Mouse (Mus musculus) erythroblast, embryonic 14.5 days (primary cell): ENCODE measurements around the gene Dab1. TPM values are rescaled to one million over a fixed set of nuclear protein-coding genes. Genes with fewer than 3 reads are reported as not detected.

Source experiments
- H3K27me3 ChIP-seq: 2 replicates; pipeline ENCODE4 v1.6.1; 2012; ENCODE audit warnings: inconsistent platforms; ENCODE audit not compliant: control insufficient read depth
- H3K36me3 ChIP-seq: 2 replicates; pipeline ENCODE4 v1.6.1; 2012; ENCODE audit warnings: mild to moderate bottlenecking, inconsistent platforms; ENCODE audit not compliant: control insufficient read depth
- H3K4me1 ChIP-seq: 2 replicates; pipeline ENCODE4 v1.6.1; 2012; ENCODE audit warnings: inconsistent platforms; ENCODE audit not compliant: control insufficient read depth
- H3K4me3 ChIP-seq: replicated peaks from 2 replicates; pipeline ENCODE3; 2012; ENCODE audit warnings: moderate library complexity, mild to moderate bottlenecking, inconsistent platforms
- H3K9me3 ChIP-seq: 2 replicates; pipeline ENCODE4 v1.6.1; 2012; ENCODE audit warnings: low read length, inconsistent platforms, mixed read lengths; ENCODE audit not compliant: control insufficient read depth
- GATA1 ChIP-seq: IDR thresholded peaks from 2 replicates; pipeline ENCODE4 v1.6.1; 2012; ENCODE audit warnings: low read length, inconsistent platforms, mixed read lengths
- TAL1 ChIP-seq: IDR thresholded peaks from 3 replicates; pipeline ENCODE4 v1.6.1; 2012; ENCODE audit warnings: low read length, inconsistent platforms, mixed read lengths
- polyA plus RNA-seq: library from polyadenylated mRNA; stranded (reverse); fragments of >175 nt; gene quantifications from 2 replicates; pipeline ENCODE4 v1.2.3, GENCODE M21; 2012

The Dab1 gene
- polyA plus RNA-seq, 1 experiment: not detected

DNA sequence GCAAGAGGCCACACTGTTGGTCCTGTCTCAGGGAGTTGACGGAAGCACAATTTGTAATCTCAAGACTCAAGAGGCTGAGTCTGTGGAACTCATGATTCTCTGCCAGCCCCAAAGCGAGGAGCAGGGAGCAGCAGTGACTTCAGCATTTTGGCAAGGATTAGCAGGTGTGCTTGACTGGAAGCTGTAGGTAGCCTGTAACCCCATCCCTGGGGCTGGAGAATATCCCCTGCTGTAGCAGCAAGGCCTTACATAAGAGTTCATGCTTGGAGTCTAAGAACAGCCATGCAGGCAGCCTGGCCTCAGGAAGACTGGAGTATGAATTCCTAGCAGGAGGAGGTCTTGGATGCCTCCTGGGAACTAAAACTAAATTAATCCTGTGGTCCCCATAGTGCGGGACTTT, 849.5 kb downstream of the Dab1 start:
- Histone ChIP-seq H3K27me3 (no peaks in the 10 kb centered on the region), H3K4me1 (no peaks in the 10 kb centered on the region), H3K36me3 (no peaks in the 10 kb centered on the region), H3K9me3 (peaks cover 8% of the 10 kb centered on the region), H3K4me3 (no peak overlapping the region)
- no peak for TF ChIP-seq GATA1
- no peak for TF ChIP-seq TAL1

DNA sequence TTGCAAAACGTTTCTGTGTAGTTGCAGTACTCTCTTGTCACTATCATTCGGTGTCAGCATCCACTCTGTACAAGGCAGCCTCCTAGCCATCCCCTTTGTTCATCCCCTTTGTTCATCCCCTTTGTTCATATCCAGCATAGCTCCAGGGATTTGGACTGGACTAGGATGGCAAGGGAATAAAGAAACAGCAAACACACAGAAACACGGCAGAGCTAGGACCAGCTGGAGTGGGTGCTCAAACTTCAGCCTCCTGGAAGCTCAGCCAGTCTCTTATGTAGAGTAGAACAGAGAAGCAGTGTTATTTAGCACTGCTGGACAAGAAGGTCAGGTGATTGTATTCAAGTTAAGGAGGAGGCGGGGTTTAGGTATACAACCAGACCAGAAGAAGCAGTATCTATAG, 853.8 kb downstream of the Dab1 start:
- no peaks in the 10 kb centered on the region for H3K4me1 ChIP-seq
- peaks cover 11% of the 10 kb centered on the region for H3K9me3 ChIP-seq
- no peak for TF ChIP-seq GATA1
- TF ChIP-seq TAL1: no peak
- H3K4me3 ChIP-seq: no peak overlapping the region
- H3K36me3 ChIP-seq: no peaks in the 10 kb centered on the region
- H3K27me3 ChIP-seq: no peaks in the 10 kb centered on the region

DNA sequence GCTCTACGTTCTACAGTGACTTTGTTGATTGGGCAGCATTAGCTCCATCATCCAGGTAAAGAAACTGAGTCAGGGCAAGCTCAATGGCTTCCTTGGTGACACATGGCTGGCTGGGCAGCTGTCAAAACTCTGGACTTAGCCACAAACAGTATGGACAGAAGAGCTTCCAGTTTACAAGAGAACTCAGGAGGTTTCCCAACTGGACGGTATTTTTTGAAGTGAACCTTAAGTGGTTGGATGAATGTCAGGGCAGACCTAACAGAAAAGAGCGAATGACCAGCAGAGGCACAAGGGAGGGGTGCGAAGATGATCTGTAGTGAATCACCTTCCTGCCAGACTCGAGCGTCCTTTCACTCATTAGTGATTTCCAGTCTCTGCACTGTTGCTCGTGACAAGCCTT, 857.7 kb downstream of the Dab1 start:
- peaks cover 3% of the 10 kb centered on the region for H3K9me3 ChIP-seq
- no peaks in the 10 kb centered on the region for H3K4me1 ChIP-seq
- TF ChIP-seq GATA1 (no peak), TAL1 (no peak)
- no peaks in the 10 kb centered on the region for H3K27me3 ChIP-seq
- no peak overlapping the region for H3K4me3 ChIP-seq
- no peaks in the 10 kb centered on the region for H3K36me3 ChIP-seq

DNA sequence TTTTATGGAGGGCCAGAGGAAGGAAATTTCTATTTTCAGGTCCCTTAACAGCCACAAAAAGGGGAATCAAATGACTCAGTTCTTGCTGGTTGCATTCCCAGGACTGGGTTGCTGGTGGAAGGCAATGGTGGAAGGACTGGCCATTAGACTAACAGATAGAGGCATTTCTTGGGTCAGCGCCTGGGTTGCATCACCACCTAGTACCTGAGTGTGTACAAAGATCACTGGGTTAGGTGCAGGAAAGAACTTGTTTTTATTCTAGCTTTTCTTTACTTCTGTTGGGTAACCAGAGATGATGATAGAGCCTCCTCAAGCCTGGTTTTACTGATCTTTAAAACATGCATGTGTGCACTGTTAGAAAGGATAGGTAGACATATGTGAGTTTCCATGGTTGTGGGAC, 864.8 kb downstream of the Dab1 start:
- H3K4me3 ChIP-seq: no peak overlapping the region
- H3K27me3 ChIP-seq: no peaks in the 10 kb centered on the region
- H3K4me1 ChIP-seq: no peaks in the 10 kb centered on the region
- no peak for TF ChIP-seq TAL1
- TF ChIP-seq GATA1: no peak
- no peaks in the 10 kb centered on the region; the same call in 1 of the 2 replicates for H3K9me3 ChIP-seq
- H3K36me3 ChIP-seq: no peaks in the 10 kb centered on the region

DNA sequence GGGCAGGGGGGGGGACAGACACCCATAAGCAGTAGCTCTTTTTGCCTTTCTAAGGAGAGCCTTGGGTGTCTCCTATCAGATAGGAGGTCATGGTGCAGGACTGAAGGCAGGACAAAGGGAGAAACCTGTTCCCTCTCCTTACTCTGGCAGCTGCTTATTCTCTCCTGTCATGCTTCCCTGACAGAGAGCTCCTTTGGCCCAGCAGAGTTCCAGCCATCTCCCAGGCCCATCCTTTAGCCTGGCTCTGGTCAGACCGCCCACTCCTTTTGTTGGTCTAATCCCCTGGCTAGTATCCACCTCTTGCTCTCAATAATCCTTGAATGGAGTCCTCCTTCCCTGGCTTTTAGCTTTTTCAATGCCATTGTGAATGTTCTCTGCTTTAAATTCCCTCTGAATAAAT, 878.1 kb downstream of the Dab1 start:
- Histone ChIP-seq H3K27me3 (no peaks in the 10 kb centered on the region), H3K4me1 (no peaks in the 10 kb centered on the region), H3K36me3 (no peaks in the 10 kb centered on the region), H3K9me3 (0 out of 2 replicates have a peak, but pooled peaks cover 2% of the 10 kb centered on the region), H3K4me3 (no peak overlapping the region)
- TF ChIP-seq TAL1 (no peak), GATA1 (no peak)

DNA sequence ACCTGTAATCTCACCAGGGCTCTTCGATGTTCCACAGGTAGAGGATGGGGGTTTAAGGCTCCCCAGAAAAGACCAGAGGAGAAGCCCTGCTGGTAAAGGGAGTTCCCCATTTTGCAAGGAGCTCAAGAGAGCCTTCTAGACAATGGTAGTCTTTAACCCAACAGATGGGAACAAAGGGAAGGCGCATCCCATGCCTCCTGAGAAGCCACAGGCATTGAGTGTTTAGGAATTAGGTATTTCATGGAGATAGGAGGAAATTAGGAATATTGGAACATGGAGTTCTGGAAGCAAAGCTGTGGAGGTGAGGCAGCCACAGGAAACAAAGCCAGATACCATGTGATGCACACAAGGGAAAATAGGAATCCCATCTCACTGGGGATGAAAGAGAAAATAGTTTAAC, 881.0 kb downstream of the Dab1 start:
- Histone ChIP-seq H3K4me1 (no peaks in the 10 kb centered on the region), H3K36me3 (no peaks in the 10 kb centered on the region)
- TF ChIP-seq GATA1 (no peak), TAL1 (no peak)

DNA sequence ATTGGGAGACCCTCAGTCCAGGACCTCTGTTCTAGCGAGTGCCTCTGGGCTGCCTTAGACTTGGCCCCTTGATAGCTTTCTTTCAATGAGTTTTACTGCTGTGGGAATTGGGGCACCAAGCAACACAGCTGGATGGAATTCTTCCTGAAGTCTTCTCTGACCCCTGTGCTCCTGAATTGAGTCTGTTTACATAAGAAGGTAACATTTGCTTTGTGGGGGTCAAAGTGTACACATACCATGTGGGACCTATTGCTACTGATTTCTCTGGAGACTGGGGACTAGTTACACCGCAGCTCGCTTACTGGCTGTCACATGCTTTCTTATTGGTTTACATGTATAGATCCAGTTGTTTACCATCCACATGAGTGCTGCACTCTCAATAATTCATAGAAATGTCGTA, 881.5 kb downstream of the Dab1 start:
- Histone ChIP-seq H3K4me1 (no peaks in the 10 kb centered on the region), H3K36me3 (no peaks in the 10 kb centered on the region), H3K9me3 (no peaks in the 10 kb centered on the region), H3K27me3 (no peaks in the 10 kb centered on the region), H3K4me3 (no peak overlapping the region)
- TF ChIP-seq TAL1 (no peak), GATA1 (no peak)

More for the DNA sequence above, 881.0 kb downstream of the Dab1 start:
- Histone ChIP-seq H3K4me3 (no peak overlapping the region), H3K9me3 (0 out of 2 replicates have a peak, but pooled peaks cover 2% of the 10 kb centered on the region), H3K27me3 (no peaks in the 10 kb centered on the region)

DNA sequence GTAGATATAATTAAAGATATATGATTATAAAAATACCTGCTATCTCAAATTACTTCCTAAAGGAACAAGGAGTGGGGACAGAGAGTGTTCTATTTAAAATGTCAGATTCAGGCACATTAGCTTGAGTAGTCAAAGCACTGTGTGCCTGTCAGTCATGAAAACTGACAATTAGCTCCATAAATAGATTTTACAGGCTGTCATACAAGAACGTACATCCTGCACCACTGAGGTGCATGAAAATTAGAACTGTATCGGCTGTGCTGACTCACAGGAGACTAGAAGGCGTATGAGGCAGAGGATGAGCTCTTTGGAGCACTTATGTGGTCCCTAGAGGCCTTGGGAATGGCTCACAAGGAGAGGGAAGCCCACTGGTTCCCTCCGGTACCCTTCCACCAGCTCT, 882.1 kb downstream of the Dab1 start:
- Histone ChIP-seq H3K4me3 (no peak overlapping the region), H3K9me3 (no peaks in the 10 kb centered on the region), H3K4me1 (no peaks in the 10 kb centered on the region), H3K36me3 (no peaks in the 10 kb centered on the region), H3K27me3 (no peaks in the 10 kb centered on the region)
- no peak for TF ChIP-seq TAL1
- TF ChIP-seq GATA1: no peak

DNA sequence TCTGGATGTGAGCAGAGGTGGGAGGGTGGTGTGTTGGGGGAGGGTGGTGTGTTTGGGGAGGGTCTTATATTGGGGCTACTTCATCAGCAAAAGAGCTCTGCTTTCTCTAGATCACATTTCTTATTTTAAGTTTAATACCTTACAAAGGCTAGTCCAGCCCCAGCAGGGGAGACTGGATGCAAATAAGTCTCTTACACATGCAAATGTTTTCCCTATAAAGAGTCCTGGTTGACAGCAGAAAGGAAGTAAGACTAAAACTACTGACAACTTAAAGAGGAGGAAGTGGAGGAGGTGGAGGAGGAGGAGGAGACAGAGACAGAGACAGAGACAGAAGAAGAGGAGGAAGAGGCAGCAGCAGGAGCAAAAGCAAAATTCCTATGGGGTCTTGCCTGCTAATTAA, 885.8 kb downstream of the Dab1 start:
- Histone ChIP-seq H3K4me3 (no peak overlapping the region), H3K4me1 (no peaks in the 10 kb centered on the region), H3K36me3 (no peaks in the 10 kb centered on the region), H3K27me3 (no peaks in the 10 kb centered on the region), H3K9me3 (no peaks in the 10 kb centered on the region)
- TF ChIP-seq TAL1 (no peak), GATA1 (no peak)
